Mouse (Mus musculus) kidney, embryonic 15.5 days (tissue): ENCODE results near the gene Ces3b. TPM values are rescaled to one million over a fixed set of nuclear protein-coding genes. Genes with fewer than 3 reads are reported as not detected.
A peak's percentile ranks its signal among the peaks of the same experiment; 100 is the strongest.
"Not testable (repeated sequence)": the region's sequence is repeated elsewhere in the genome, so short reads cannot be mapped to it uniquely, and the experiment has no call there.

Experiments used
- ATAC-seq: fragments of 200-750 bp; cut with Nextera tagmentation; replicated peaks from 2 replicates; pipeline ENCODE4 v1.8.0; 2017; ENCODE audit warnings: moderate TSS enrichment; ENCODE audit not compliant: low FRiP score
- H3K27ac ChIP-seq: fragments of 300-500 bp; sonication (generic); 2 replicates; pipeline ENCODE4 v1.5.1; 2015; ENCODE audit warnings: mild to moderate bottlenecking, inconsistent platforms
- H3K27me3 ChIP-seq: fragments of 300-500 bp; sonication (generic); 2 replicates; pipeline ENCODE4 v1.6.1; 2015; ENCODE audit warnings: inconsistent platforms
- H3K36me3 ChIP-seq: fragments of 300-500 bp; sonication (generic); 2 replicates; pipeline ENCODE4 v1.6.1; 2015; ENCODE audit warnings: inconsistent platforms
- H3K4me1 ChIP-seq: fragments of 300-500 bp; sonication (generic); 2 replicates; pipeline ENCODE4 v1.6.1; 2015; ENCODE audit warnings: inconsistent platforms
- H3K4me2 ChIP-seq: fragments of 300-500 bp; sonication (generic); 2 replicates; pipeline ENCODE4 v1.6.1; 2015; ENCODE audit warnings: moderate library complexity, mild to moderate bottlenecking, inconsistent platforms
- H3K4me3 ChIP-seq: fragments of 300-500 bp; sonication (generic); replicated peaks from 2 replicates; pipeline ENCODE4 v1.5.1; 2015; ENCODE audit warnings: mild to moderate bottlenecking, inconsistent platforms
- H3K9ac ChIP-seq: fragments of 300-500 bp; sonication (generic); 2 replicates; pipeline ENCODE4 v1.6.1; 2015; ENCODE audit warnings: mild to moderate bottlenecking, inconsistent platforms
- H3K9me3 ChIP-seq: fragments of 300-500 bp; sonication (generic); replicated peaks from 2 replicates; pipeline ENCODE4 v1.6.1; 2016; ENCODE audit warnings: inconsistent platforms
- WGBS: fragments of 180-500 bp; shearing (Covaris S2); methylation state at CpG from one replicate; pipeline ENCODE4 v1.1.7; 2015; ENCODE audit warnings: mixed read lengths; 5-methylcytosine and 5-hydroxymethylcytosine counted together
- polyA plus RNA-seq: library from polyadenylated mRNA; unstranded; fragments of >200 nt; fragmentation: Nextera tagmentation; extraction: Ambion mirVana; gene quantifications from 2 replicates; pipeline ENCODE4 v1.2.1, GENCODE M21; 2015

The Ces3b gene
- polyA plus RNA-seq, 1 experiment from 2014 or later, result not detected

- Histone ChIP-seq H3K27ac (no peak overlapping the region), H3K27me3 (no peaks in the 10 kb centered on the region), H3K9me3 (peaks cover 4% of the 10 kb centered on the region; the same call in 1 of the 2 replicates), H3K4me3 (no peak overlapping the region), H3K4me2 (no peak overlapping the region), H3K36me3 (no peaks in the 10 kb centered on the region), H3K9ac (no peak overlapping the region), H3K4me1 (no peaks in the 10 kb centered on the region)
- WGBS, result 66% methylated on average over 5 of the region's 5 CpGs
- no peak for ATAC-seq
These were observed 2.7 kb upstream of the Ces3b start for GRCm38 (mm10) chr8:105080814-105081336.

- ATAC-seq, H3K4me3 ChIP-seq, H3K9me3 ChIP-seq, H3K27me3 ChIP-seq, H3K4me2 ChIP-seq, H3K9ac ChIP-seq, H3K27ac ChIP-seq, H3K4me1 ChIP-seq, H3K36me3 ChIP-seq: not testable (repeated sequence)
- 86% methylated on average over 5 of the region's 5 CpGs for WGBS
These were observed 4.6 kb downstream of the Ces3b start for GRCm38 (mm10) chr8:105088166-105088565.

- Histone ChIP-seq H3K4me2 (no peak overlapping the region), H3K4me1 (no peaks in the 10 kb centered on the region), H3K36me3 (no peaks in the 10 kb centered on the region), H3K27me3 (no peaks in the 10 kb centered on the region), H3K4me3 (no peak overlapping the region), H3K27ac (no peak overlapping the region), H3K9ac (no peak overlapping the region), H3K9me3 (no peaks in the 10 kb centered on the region)
- no peak for ATAC-seq
- WGBS, result 73% methylated on average over 4 of the region's 4 CpGs
These were observed 5.0 kb downstream of the Ces3b start for GRCm38 (mm10) chr8:105088581-105088980.

- H3K36me3 ChIP-seq, result no peaks in the 10 kb centered on the region
- H3K4me3 ChIP-seq, result no peak overlapping the region
- H3K27me3 ChIP-seq, result no peaks in the 10 kb centered on the region
- no peak overlapping the region for H3K9ac ChIP-seq
- H3K27ac ChIP-seq, result no peak overlapping the region
- H3K4me1 ChIP-seq, result no peaks in the 10 kb centered on the region
- no peak overlapping the region for H3K4me2 ChIP-seq
- no peak for ATAC-seq
- H3K9me3 ChIP-seq, result no peaks in the 10 kb centered on the region
- whole genome bisulfite sequencing, result 87% methylated on average over 3 of the region's 3 CpGs
These were observed 10.4 kb downstream of the Ces3b start for GRCm38 (mm10) chr8:105093992-105094391.

GRCm38 (mm10) chr8:105102101-105102785, 18.7 kb downstream of the Ces3b start:
- ATAC-seq, H3K27me3 ChIP-seq, H3K36me3 ChIP-seq, H3K4me3 ChIP-seq, H3K27ac ChIP-seq, H3K9me3 ChIP-seq, H3K4me2 ChIP-seq, H3K4me1 ChIP-seq, H3K9ac ChIP-seq: not testable (repeated sequence)
- WGBS, result 74% methylated on average over 4 of the region's 4 CpGs

DNA sequence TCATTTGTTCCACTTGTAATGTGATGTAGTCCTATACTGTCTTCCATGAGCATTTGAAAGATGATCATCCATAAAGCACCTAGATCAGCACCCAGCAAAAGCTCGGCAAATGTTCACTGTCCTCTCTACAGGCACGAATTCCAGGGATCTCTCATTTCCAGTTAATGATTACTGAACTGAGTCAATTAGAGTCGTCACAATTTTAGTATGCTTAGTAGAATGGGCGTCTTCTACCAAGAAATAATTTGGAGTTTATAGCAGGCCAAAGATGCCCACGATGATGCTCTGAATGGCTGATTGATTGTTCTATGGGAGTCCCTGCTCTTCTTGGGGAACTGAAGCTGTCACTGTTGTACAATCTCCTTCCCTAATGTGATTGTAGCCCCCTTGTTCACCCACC, 20.1 kb downstream of the Ces3b start:
- not testable (repeated sequence) for H3K9me3 ChIP-seq, ATAC-seq, H3K4me2 ChIP-seq, H3K27me3 ChIP-seq, H3K9ac ChIP-seq, H3K4me1 ChIP-seq, H3K27ac ChIP-seq, H3K36me3 ChIP-seq, H3K4me3 ChIP-seq
- 74% methylated on average over 5 of the region's 5 CpGs for WGBS

DNA sequence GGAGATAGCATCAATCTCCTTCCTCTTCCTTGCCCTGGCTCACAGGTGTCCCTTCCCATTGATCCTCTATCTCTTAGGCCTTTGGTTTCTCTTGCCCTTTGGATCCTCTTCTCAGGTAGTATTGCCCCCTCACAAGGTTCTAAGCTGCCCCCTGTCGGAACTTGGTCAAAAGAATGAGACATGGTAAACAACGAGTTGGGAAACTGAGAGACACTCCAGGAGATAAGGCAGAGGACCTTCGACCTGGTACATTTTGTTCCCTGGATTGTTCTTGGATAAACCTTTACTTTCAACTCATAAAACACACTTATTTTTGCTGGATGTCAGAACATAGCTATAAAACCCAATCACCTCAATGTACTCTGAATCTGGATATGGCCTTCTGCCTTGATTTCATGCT, 20.7 kb downstream of the Ces3b start:
- ATAC-seq, result no peak
- WGBS, result 84% methylated on average over 3 of the region's 3 CpGs
- H3K9ac ChIP-seq, result no peak overlapping the region

GRCm38 (mm10) chr8:105129864-105130263, 46.3 kb downstream of the Ces3b start:
- H3K36me3 ChIP-seq, result no peaks in the 10 kb centered on the region
- no peak overlapping the region for H3K27ac ChIP-seq
- ATAC-seq, result no peak
- H3K9me3 ChIP-seq, result no peaks in the 10 kb centered on the region
- no peak overlapping the region for H3K4me3 ChIP-seq
- no peaks in the 10 kb centered on the region for H3K27me3 ChIP-seq
- 79% methylated on average over 9 of the region's 9 CpGs for WGBS
- no peak overlapping the region for H3K4me2 ChIP-seq
- no peak overlapping the region for H3K9ac ChIP-seq
- no peaks in the 10 kb centered on the region for H3K4me1 ChIP-seq

More for the DNA sequence above, 20.7 kb downstream of the Ces3b start:
- H3K9me3 ChIP-seq, result no peaks in the 10 kb centered on the region
- H3K27me3 ChIP-seq, result no peaks in the 10 kb centered on the region
- H3K4me1 ChIP-seq, result no peaks in the 10 kb centered on the region
- H3K27ac ChIP-seq, result no peak overlapping the region
- H3K4me3 ChIP-seq, result no peak overlapping the region
- no peak overlapping the region for H3K4me2 ChIP-seq
- no peaks in the 10 kb centered on the region for H3K36me3 ChIP-seq

DNA sequence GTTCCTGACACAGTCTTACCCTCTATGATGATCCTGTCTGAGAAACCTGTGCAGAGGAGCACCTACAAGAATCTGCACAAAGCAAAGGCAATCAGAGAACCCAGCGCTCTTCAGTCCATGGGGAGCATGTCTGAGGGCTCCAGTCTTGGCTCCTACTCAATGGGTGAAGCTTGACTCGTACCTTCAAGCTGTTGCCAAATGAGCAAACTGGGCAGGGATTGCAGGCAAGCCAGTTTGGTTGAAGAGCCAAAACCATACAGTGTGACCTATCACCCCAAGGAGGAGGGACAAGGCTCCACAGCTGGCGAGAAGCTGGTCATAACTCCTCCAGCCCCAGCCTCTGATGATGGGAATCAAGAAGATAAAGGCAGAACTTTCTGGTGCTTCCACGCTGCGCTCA, 48.0 kb downstream of the Ces3b start, which contains the start of gene Ces4a:
Gene Ces4a (plus strand): TSS at position 292 of the 400 bp plus-strand sequence.
- no peaks in the 10 kb centered on the region for H3K9me3 ChIP-seq
- ATAC-seq, result no peak
- WGBS, result 78% methylated on average over 5 of the region's 5 CpGs
- no peak within 1 kb of the TSS for H3K27ac ChIP-seq
- no peak within 1 kb of the TSS for H3K4me2 ChIP-seq
- no peaks in the 10 kb centered on the region for H3K27me3 ChIP-seq
- no peak within 1 kb of the TSS for H3K9ac ChIP-seq
- H3K4me3 ChIP-seq, result no peak within 1 kb of the TSS
- no peaks in the 10 kb centered on the region for H3K36me3 ChIP-seq
- no peaks in the 10 kb centered on the region for H3K4me1 ChIP-seq

- 17% methylated on average over 4 of the region's 4 CpGs for WGBS
- no peaks in the 10 kb centered on the region for H3K9me3 ChIP-seq
- no peaks in the 10 kb centered on the region for H3K36me3 ChIP-seq
- no peak overlapping the region for H3K9ac ChIP-seq
- no peak overlapping the region for H3K4me3 ChIP-seq
- no peak overlapping the region for H3K4me2 ChIP-seq
- no peaks in the 10 kb centered on the region for H3K27me3 ChIP-seq
- no peak for ATAC-seq
- no peak overlapping the region for H3K27ac ChIP-seq
- 0 out of 2 replicates have a peak, but pooled peaks cover 3% of the 10 kb centered on the region for H3K4me1 ChIP-seq
These were observed 54.9 kb downstream of the Ces3b start for GRCm38 (mm10) chr8:105138423-105138822.

GRCm38 (mm10) chr8:105142395-105142794, 58.8 kb downstream of the Ces3b start:
- no peaks in the 10 kb centered on the region for H3K27me3 ChIP-seq
- H3K4me2 ChIP-seq, result peak overlapping the region; percentile 35
- H3K9ac ChIP-seq, result no peak overlapping the region
- 39% methylated on average over 19 of the region's 19 CpGs for WGBS
- no peak for ATAC-seq
- H3K36me3 ChIP-seq, result no peaks in the 10 kb centered on the region
- H3K9me3 ChIP-seq, result no peaks in the 10 kb centered on the region
- H3K4me1 ChIP-seq, result 0 out of 2 replicates have a peak, but pooled peaks cover 3% of the 10 kb centered on the region
- no peak overlapping the region for H3K27ac ChIP-seq
- no peak overlapping the region; the same call in 1 of the 2 replicates for H3K4me3 ChIP-seq
